25 mouse cellular contexts compared by ENCODE assay signal in the genomic region with DNA sequence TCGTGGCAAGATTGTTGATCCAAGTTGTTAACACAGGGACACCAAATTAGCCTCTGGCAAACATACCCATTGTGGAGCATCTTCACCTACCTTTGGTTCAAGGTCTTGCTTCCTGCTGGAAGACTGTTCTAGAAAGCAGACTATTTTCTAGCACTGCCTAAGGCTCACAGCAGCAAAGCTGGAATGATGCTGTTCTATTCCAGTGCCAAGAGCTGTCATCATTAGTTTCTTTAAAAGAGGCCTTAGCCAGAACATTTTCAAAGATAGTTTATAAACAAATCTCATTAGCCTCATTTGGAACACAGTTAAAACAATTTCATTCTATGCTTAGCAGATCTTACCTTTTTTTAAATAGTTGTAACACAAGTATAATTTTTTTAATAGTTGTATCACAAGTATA.
DNase-seq lines count a peak whose midpoint lies in the region; ATAC-seq and TF ChIP-seq lines count a peak whose summit lies in the region.
"Had no signal": no experiment of that assay in that cellular context is flagged by ENCODE, and none has a peak within 500 bp of the region (broad histone marks: within the 10 kb centered on the region; RNA-seq: fewer than 3 reads in every experiment).

No protein-coding gene starts in this region.

- no peak for TF ChIP-seq CTCF in forebrain, postnatal 0 days (IDR thresholded peaks at IDR 0.05; ENCODE audit: low read depth)

- no peak overlapping the region for H3K9ac ChIP-seq in forebrain, embryonic 14.5 days (ENCODE audit: low read length)
- H3K9ac ChIP-seq in forebrain, postnatal 0 days, result no peak overlapping the region
- H3K9ac ChIP-seq in lung, embryonic 16.5 days (ENCODE audit: low read length), result no peak overlapping the region
- H3K9ac ChIP-seq in hindbrain, embryonic 11.5 days (ENCODE audit: low read depth, low read length), result no peak overlapping the region
- H3K9ac ChIP-seq: embryonic facial prominence, embryonic 12.5 days; forebrain, embryonic 12.5 days; forebrain, embryonic 15.5 days had no signal

- no peaks in the 10 kb centered on the region for H3K4me1 ChIP-seq in forebrain, embryonic 14.5 days (ENCODE audit: control insufficient read depth, insufficient read depth, low read length)
- H3K4me1 ChIP-seq in forebrain, postnatal 0 days (ENCODE audit: insufficient read depth), result 0 out of 2 replicates have a peak, but pooled peaks cover 5% of the 10 kb centered on the region
- H3K4me1 ChIP-seq in lung, embryonic 16.5 days (replicated peaks; ENCODE audit: control insufficient read depth, insufficient read depth, low read length), result no peaks in the 10 kb centered on the region
- H3K4me1 ChIP-seq in hindbrain, embryonic 11.5 days (replicated peaks; ENCODE audit: control insufficient read depth, insufficient read depth, low read length), result no peaks in the 10 kb centered on the region
- H3K4me1 ChIP-seq: embryonic facial prominence, embryonic 10.5 days; embryonic facial prominence, embryonic 12.5 days had no signal

- H3K9me3 ChIP-seq in forebrain, embryonic 14.5 days (replicated peaks; ENCODE audit: control insufficient read depth, low read length), result no peaks in the 10 kb centered on the region
- H3K9me3 ChIP-seq in forebrain, postnatal 0 days (ENCODE audit: low read length), result no peaks in the 10 kb centered on the region
- no peaks in the 10 kb centered on the region for H3K9me3 ChIP-seq in lung, embryonic 16.5 days (ENCODE audit: control insufficient read depth, low read length)
- H3K9me3 ChIP-seq in hindbrain, embryonic 11.5 days (ENCODE audit: control insufficient read depth, low read length), result no peaks in the 10 kb centered on the region
- H3K9me3 ChIP-seq: embryonic facial prominence, embryonic 10.5 days; embryonic facial prominence, embryonic 12.5 days; forebrain, embryonic 12.5 days; forebrain, embryonic 15.5 days had no signal

- no peak overlapping the region for H3K27ac ChIP-seq in forebrain, embryonic 14.5 days (ENCODE audit: low read depth, low read length)
- H3K27ac ChIP-seq in forebrain, postnatal 0 days (ENCODE audit: low read depth, low read length), result no peak overlapping the region
- H3K27ac ChIP-seq in lung, embryonic 16.5 days (ENCODE audit: low read length), result no peak overlapping the region
- H3K27ac ChIP-seq in hindbrain, embryonic 11.5 days (ENCODE audit: low read depth, low read length), result no peak overlapping the region
- H3K27ac ChIP-seq: embryonic facial prominence, embryonic 10.5 days; embryonic facial prominence, embryonic 12.5 days; forebrain, embryonic 12.5 days; forebrain, embryonic 15.5 days had no signal

- DNase-seq in forebrain, embryonic 14.5 days (ENCODE audit: low spot score), result peak; percentile 23
- no peak for DNase-seq in forebrain, postnatal 0 days
- no peak for DNase-seq in lung, postnatal 25 days (ENCODE audit: low spot score)
- DNase-seq in lung, postnatal 36 days, result peak; percentile 11
- no peak for DNase-seq in lung, adult 18-20 months
- DNase-seq in hindbrain, embryonic 11.5 days (ENCODE audit: low spot score), result no peak
- DNase-seq: adrenal gland, adult 8-10 months; adrenal gland, postnatal 14 days; adrenal gland, postnatal 36 days; B cell, adult 2 months; cerebellum, adult 11-12 months; cerebellum, adult 2 months; cerebellum, adult 9-10 months; cerebellum, postnatal 10 days; cerebellum, postnatal 25 days had no signal

- 91% methylated on average over 1 of the region's 1 CpGs for WGBS in forebrain, embryonic 14.5 days
- WGBS in forebrain, postnatal 0 days, result 85% methylated on average over 1 of the region's 1 CpGs
- WGBS in lung, embryonic 16.5 days, result 54% methylated on average over 1 of the region's 1 CpGs
- WGBS in hindbrain, embryonic 11.5 days, result 95% methylated on average over 1 of the region's 1 CpGs

- H3K4me3 ChIP-seq in forebrain, embryonic 14.5 days (ENCODE audit: low read depth, low read length), result no peak overlapping the region
- H3K4me3 ChIP-seq in forebrain, postnatal 0 days (ENCODE audit: low read depth, low read length), result no peak overlapping the region
- no peak overlapping the region for H3K4me3 ChIP-seq in lung, embryonic 16.5 days (ENCODE audit: low read length)
- no peak overlapping the region for H3K4me3 ChIP-seq in hindbrain, embryonic 11.5 days (ENCODE audit: low read depth, low read length)
- H3K4me3 ChIP-seq: embryonic facial prominence, embryonic 10.5 days; embryonic facial prominence, embryonic 12.5 days; forebrain, embryonic 12.5 days; forebrain, embryonic 15.5 days had no signal

- H3K27me3 ChIP-seq in forebrain, embryonic 14.5 days (replicated peaks; ENCODE audit: control insufficient read depth, insufficient read depth, low read length), result no peaks in the 10 kb centered on the region
- H3K27me3 ChIP-seq in forebrain, postnatal 0 days (ENCODE audit: insufficient read depth, low read length), result no peaks in the 10 kb centered on the region
- H3K27me3 ChIP-seq in lung, embryonic 16.5 days (ENCODE audit: control insufficient read depth, insufficient read depth, low read depth, low read length), result no peaks in the 10 kb centered on the region
- H3K27me3 ChIP-seq in hindbrain, embryonic 11.5 days (ENCODE audit: control insufficient read depth, insufficient read depth, low read length), result no peaks in the 10 kb centered on the region
- H3K27me3 ChIP-seq: CH12.LX; embryonic facial prominence, embryonic 12.5 days; forebrain, embryonic 12.5 days; forebrain, embryonic 15.5 days had no signal

- H3K36me3 ChIP-seq in forebrain, embryonic 14.5 days (ENCODE audit: control insufficient read depth, insufficient read depth, low read length), result no peaks in the 10 kb centered on the region
- no peaks in the 10 kb centered on the region for H3K36me3 ChIP-seq in forebrain, postnatal 0 days (ENCODE audit: insufficient read depth)
- no peaks in the 10 kb centered on the region for H3K36me3 ChIP-seq in lung, embryonic 16.5 days (ENCODE audit: control insufficient read depth, insufficient read depth, low read length)
- H3K36me3 ChIP-seq in hindbrain, embryonic 11.5 days (ENCODE audit: control insufficient read depth, insufficient read depth, low read length), result no peaks in the 10 kb centered on the region
- H3K36me3 ChIP-seq: embryonic facial prominence, embryonic 10.5 days; embryonic facial prominence, embryonic 12.5 days; forebrain, embryonic 12.5 days; forebrain, embryonic 15.5 days; G1E had no signal

- no peak overlapping the region for H3K4me2 ChIP-seq in forebrain, embryonic 14.5 days (ENCODE audit: low read length)
- no peak overlapping the region for H3K4me2 ChIP-seq in forebrain, postnatal 0 days (ENCODE audit: low read depth)
- no peak overlapping the region for H3K4me2 ChIP-seq in lung, embryonic 16.5 days (ENCODE audit: low read depth, low read length)
- no peak overlapping the region for H3K4me2 ChIP-seq in hindbrain, embryonic 11.5 days (replicated peaks; ENCODE audit: low read depth, low read length)
- H3K4me2 ChIP-seq: embryonic facial prominence, embryonic 12.5 days; forebrain, embryonic 12.5 days; forebrain, embryonic 15.5 days had no signal

- ATAC-seq in forebrain, embryonic 14.5 days, result no peak
- no peak for ATAC-seq in forebrain, postnatal 0 days
- ATAC-seq in lung, embryonic 16.5 days (ENCODE audit: low read depth), result peak; percentile 71; the same call in 1 of the 2 replicates
- ATAC-seq in hindbrain, embryonic 11.5 days (ENCODE audit: low FRiP score), result no peak
- ATAC-seq: activated CD4-positive, CD25-positive, alpha-beta regulatory T cell, adult 4 months; CD4-positive, CD25-positive, alpha-beta regulatory T cell, adult 4 months; forebrain, embryonic 15.5 days; Patski had no signal

Comparison
In these comparisons a context has a peak if more than half of its experiments do, and no peak if none do; other contexts are left out.
1. DNase-seq: peak in forebrain, embryonic 14.5 days (single experiment) and lung, postnatal 36 days (single experiment); none in forebrain, postnatal 0 days (single experiment), lung, postnatal 25 days (single experiment), lung, adult 18-20 months (0 of 2) and hindbrain, embryonic 11.5 days (single experiment).